Mouse (Mus musculus) left cerebral cortex, postnatal 4 days (tissue): Measurements from ENCODE around the gene Mto1. TPM values are rescaled to one million over a fixed set of nuclear protein-coding genes. Genes with fewer than 3 reads are reported as not detected.
"Not testable (repeated sequence)": the region's sequence is repeated elsewhere in the genome, so short reads cannot be mapped to it uniquely, and the experiment has no call there.

Experiments used
- DNase-seq: peaks from one replicate; pipeline ENCODE4 v3.0.0-alpha.2; 2022
- intact Hi-C: fragments of 180-260 bp; cut with DNase I; formaldehyde crosslinking; loops from one replicate; pipeline ENCODE4 v1.15.1; 2025
- microRNA-seq: library from miRNA; unstranded; fragments of <30 nt; microRNA quantifications from one replicate; pipeline ENCODE4 v1.2.0, GENCODE M21; 2022
- total RNA-seq, 2 experiments: library from RNA; stranded (reverse); gene quantifications; 2 replicates each; pipeline ENCODE4 v1.2.3; 2021

Mto1 gene
- total RNA-seq, 2 experiments from 2014 or later: 24.2 to 26.1 TPM

DNA sequence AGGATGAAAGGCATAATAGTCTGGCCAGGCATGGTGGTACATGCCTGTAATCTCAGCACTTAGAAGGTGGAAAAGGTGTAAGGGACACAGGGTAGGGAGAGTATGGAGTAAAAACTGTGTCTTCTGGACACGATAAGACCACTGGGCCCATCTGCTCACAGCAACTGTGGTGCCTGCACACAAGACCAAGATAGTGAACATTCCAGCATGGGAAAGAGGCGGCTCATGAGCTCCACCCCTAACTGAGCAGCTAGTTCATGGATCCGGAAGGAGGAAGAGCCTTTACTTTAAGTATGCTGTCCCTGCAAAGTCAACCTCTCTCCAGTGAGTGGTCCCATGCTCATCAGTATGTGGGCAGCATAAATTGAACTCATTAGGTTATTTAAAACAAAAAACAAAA lies 56.7 kb downstream of the Mto1 start:
- intact Hi-C loops: no loop called here

GRCm38 (mm10) chr9:78505223-78505622 lies 57.2 kb downstream of the Mto1 start:
- intact Hi-C loops: no loop called here
- DNase-seq: no peak

More for the DNA sequence above, 56.7 kb downstream of the Mto1 start:
- DNase-seq: no peak

DNA sequence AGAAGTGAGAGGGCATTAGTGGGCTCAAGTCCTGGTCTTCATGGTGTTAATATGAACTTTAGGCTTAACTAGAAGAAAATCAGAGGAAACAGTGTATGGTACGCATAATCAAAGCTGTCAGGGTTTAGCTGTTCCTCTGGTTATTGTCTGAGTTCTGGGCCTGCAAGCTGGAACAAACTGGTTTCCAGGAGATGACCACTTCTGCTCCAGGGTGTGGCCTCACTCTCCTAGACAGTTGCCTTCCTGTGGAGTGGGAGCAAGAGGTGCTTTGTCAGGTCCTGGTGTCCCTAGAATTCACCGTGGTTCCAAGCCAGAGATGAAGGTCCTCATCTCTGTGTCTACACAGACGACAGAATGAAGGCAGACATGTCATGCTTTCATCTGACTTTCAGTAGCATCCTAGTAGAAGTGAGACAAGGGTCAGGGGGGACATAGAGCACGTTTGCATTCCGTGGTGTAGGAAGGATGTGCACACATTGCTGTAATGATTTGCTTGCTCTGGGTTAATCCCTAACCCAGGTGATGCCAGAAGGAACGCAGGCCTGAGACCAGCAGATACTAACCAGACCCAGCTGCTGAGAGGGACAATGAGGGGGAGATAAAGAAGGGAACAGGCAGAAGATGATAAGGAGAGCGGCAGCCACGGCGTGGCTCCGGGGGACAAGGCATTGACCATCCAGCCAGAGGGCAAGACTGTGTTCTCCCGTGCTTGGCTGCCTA lies 58.2 kb downstream of the Mto1 start:
- no peak for DNase-seq
- intact Hi-C loops: no loop called here

GRCm38 (mm10) chr9:78506722-78507077 lies 58.7 kb downstream of the Mto1 start:
- DNase-seq: no peak
- intact Hi-C loops: no loop called here

- DNase-seq: no peak
- intact Hi-C loops: no loop called here
Observed at GRCm38 (mm10) chr9:78508106-78508786, 60.2 kb downstream of the Mto1 start.

DNA sequence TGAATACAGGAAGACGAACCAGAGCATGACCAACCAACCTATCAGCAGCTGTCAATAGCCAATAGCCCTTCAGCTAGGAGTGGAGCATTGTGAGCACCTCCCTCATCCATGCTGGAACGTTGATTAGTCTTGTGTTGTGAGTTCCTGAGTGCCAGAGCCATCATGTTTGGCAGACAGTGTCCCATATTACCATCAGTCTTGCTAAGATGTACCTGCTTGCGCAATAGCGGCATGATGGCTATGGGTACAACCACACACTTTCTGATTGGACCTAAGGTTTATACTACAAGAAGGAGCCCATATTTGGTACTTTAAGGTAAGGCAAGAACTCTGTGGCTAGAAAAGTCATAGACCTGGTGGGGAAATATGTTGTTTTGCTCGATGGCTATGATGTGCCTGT lies 63.7 kb downstream of the Mto1 start:
- intact Hi-C loops: no loop called here
- no peak for DNase-seq

DNA sequence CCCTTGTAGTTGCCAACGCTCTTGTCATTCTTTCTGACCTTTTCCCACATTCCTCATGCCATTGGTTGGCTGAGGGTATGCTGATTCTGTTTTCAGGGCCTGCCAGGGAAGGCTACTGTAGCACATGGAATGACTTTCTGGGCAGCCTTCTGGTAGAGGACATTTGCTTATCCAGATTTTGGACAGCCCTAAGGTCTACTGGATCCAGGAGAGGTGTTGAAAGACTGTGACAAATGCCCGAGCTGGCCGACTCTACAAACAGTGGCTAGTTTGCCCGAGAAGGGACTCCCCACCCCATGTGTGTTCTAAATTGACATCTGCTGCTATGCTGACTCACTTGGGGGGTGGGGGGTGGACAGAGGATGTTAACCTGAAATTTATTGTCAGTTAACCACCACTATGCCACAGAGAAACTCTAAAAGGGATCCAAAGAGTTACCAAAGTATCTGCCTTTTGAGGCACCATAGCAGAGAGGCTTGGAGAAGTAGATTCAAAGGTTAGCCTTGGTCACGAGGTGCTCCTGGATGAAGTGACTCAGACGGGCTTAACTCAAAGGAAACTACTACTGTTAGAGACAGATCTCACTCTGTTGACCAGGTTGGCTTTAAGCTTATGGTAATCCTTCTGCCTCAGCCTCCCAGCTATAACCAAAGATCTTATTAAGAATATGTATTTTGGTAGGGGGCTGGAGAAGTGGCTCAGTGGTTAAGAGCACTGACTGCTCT lies 65.9 kb downstream of the Mto1 start:
- intact Hi-C loops: no loop called here

DNA sequence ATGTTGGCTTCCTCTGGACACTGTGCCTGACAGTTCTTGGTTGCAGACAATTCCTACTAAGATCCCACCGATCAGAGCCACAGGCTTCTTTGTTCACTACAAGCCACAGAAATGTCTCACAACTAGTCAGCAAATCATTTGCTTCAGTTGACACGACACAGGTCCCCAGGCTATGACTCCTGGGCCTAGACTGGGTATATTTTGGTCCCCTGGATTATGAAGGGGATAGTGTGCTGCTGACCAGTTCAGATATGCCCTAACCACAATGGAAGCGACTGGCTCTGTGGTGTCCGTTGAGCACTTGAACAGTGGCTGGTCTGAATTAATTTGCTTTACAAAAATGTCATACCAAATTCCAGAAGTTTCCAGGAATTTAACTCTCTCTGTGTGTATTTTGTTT lies 66.7 kb downstream of the Mto1 start:
- intact Hi-C loops: no loop called here
- DNase-seq: no peak

More for the DNA sequence above, 65.9 kb downstream of the Mto1 start:
- DNase-seq: no peak

GRCm38 (mm10) chr9:78516125-78516524 lies 68.1 kb downstream of the Mto1 start:
- intact Hi-C loops: no loop called here

DNA sequence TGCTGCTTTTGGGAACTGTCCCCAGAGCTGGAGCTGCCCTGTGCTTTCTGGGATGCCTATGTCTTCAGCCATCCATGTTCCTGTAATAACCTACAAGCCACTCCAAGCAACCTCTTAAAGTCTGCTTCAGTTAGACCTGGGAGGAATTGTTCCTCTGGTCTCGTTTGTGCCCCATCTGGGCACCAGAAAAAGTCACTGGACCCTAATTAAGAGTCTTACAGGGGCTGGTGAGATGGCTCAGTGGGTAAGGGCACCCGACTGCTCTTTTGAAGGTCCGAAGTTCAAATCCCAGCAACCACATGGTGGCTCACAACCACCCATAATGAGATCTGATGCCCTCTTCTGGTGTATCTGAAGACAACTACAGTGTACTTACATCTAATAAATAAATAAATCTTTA lies 69.2 kb downstream of the Mto1 start:
- intact Hi-C loops, DNase-seq: not testable (repeated sequence)

More at GRCm38 (mm10) chr9:78516125-78516524, 68.1 kb downstream of the Mto1 start:
- no peak for DNase-seq

GRCm38 (mm10) chr9:78520127-78520779 lies 72.2 kb downstream of the Mto1 start:
- intact Hi-C loops: loop anchor here (2.0 kb wide), 1 partner anchor 39 kb away; no protein-coding TSS in a partner anchor
- peak; percentile 63 for DNase-seq

GRCm38 (mm10) chr9:78520780-78521601 lies 73.0 kb downstream of the Mto1 start:
- DNase-seq: peak; percentile 79
- intact Hi-C loops: loop anchor here (2.0 kb wide), 1 partner anchor 40 kb away; no protein-coding TSS in a partner anchor

DNA sequence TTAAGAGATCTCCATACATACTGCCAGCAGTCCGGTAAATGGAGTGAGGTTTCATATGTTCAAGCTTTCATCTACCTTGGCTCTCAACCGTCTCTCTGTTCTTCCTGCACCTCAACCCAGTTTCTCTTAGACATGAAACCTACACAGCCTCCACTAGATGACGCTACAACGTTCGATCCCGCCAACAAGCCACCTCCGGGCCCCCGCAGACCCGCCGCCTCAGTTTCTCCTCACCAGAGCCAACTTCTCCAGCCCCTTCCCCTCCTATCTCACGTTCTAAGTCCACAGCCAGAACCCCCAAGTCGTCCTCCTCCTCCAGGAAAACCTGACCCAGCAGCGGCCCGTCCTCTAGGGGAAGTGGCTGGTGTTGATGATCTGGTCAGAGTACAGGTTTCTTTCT lies 73.7 kb downstream of the Mto1 start:
- peak; percentile 30 for DNase-seq
- intact Hi-C loops: loop anchor here (2.0 kb wide), 1 partner anchor 41 kb away; no protein-coding TSS in a partner anchor

Small RNAs within 50 kb of the gene (microRNA-seq; reads per million reads assigned to microRNA genes)
- not detected for gene Gm26377

Other genes with a start within 250 kb of the Mto1 start
- not detected for gene Gsta1, start 217.6 kb upstream of the Mto1 start, total RNA-seq
- gene Gm3776, start 191.1 kb upstream of the Mto1 start, total RNA-seq: not detected
- gene Gm10639, start 158.3 kb upstream of the Mto1 start, total RNA-seq: not detected
- gene Omt2a, start 133.4 kb upstream of the Mto1 start, total RNA-seq: not detected
- gene Omt2b, start 120.6 kb upstream of the Mto1 start, total RNA-seq: not detected
- not detected for gene Gsta2, start 92.4 kb upstream of the Mto1 start, total RNA-seq
- gene Dppa5a, start 80.0 kb upstream of the Mto1 start, total RNA-seq: 1 to 10 TPM in 1 of 2 experiments, under 1 TPM in 1; 0.85 to 3.4 TPM
- gene Ooep, start 69.5 kb upstream of the Mto1 start, total RNA-seq: 1 to 10 TPM; 1.3 to 2.1 TPM
- gene Ddx43, start 52.4 kb upstream of the Mto1 start, total RNA-seq: under 1 TPM in 1 of 2 experiments, not detected in 1; 0.20 TPM
- gene Cgas, start 5.0 kb upstream of the Mto1 start, total RNA-seq: under 1 TPM; 0.48 to 0.62 TPM
- under 1 TPM in 1 of 2 experiments, not detected in 1; 0.66 TPM for gene Gm17324, start 578 bp downstream of the Mto1 start, total RNA-seq
- 1,000 to 10,000 TPM; 5,205 to 5,346 TPM for gene Eef1a1, start 40.9 kb downstream of the Mto1 start, total RNA-seq
- 10 to 100 TPM; 11.8 to 13.3 TPM for gene Slc17a5, start 139.8 kb downstream of the Mto1 start, total RNA-seq
- gene Cd109, start 167.3 kb downstream of the Mto1 start, total RNA-seq: 1 to 10 TPM; 1.4 to 1.8 TPM